Comparison of ENCODE assay signal across 9 mouse cellular contexts in the genomic region with DNA sequence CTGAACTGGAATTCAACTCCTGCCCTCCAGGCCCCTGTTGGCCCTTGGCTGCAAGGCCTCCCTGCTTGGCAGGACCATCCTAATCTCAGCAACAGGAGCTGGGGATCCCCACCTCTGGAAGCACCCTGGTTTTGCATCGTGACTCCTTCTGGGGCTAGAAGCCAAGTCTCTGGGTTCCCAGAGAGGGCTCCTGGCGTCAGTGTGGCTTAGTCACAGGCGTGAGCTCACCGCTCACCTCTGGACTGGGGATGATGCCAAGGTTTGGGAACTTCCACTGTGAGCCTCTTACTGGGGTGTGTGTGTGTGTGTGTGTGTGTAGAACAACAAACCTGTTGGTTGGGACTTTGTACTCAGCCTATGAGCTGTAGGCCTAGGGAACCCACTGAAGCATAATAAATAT. TPM values are rescaled to one million over a fixed set of nuclear protein-coding genes. Genes with fewer than 3 reads are reported as not detected.
DNase-seq lines count a peak whose midpoint lies in the region; ATAC-seq lines count a peak whose summit lies in the region.
"Had no signal": no experiment of that assay in that cellular context is flagged by ENCODE, and none has a peak within 500 bp of the region (broad histone marks: within the 10 kb centered on the region; RNA-seq: fewer than 3 reads in every experiment).

No protein-coding gene starts in this region.

- no peak overlapping the region for H3K27ac ChIP-seq in liver, embryonic 16.5 days (ENCODE audit: low read length)
- H3K27ac ChIP-seq: hindbrain, embryonic 15.5 days had no signal

- peak; percentile 86 to 90 for DNase-seq in adrenal gland, adult (ENCODE audit: inconsistent age in 2 of 2, low spot score in 1 of 2)
- no peak for DNase-seq in adrenal gland, postnatal 4 days (ENCODE audit: low spot score in 2 of 2)
- DNase-seq in adrenal gland, postnatal 14 days = peak; percentile 81
- DNase-seq in heart, postnatal 25 days (ENCODE audit: low spot score) = peak; percentile 56
- DNase-seq in frontal cortex, postnatal 10 days (ENCODE audit: low spot score in 2 of 2) = no peak
- DNase-seq in embryo, embryonic 9.5 days (ENCODE audit: extremely low spot score) = no peak

- H3K4me2 ChIP-seq in liver, embryonic 16.5 days (ENCODE audit: low read depth, low read length) = no peak overlapping the region
- H3K4me2 ChIP-seq: hindbrain, embryonic 15.5 days had no signal

- H3K27me3 ChIP-seq in liver, embryonic 16.5 days (ENCODE audit: control insufficient read depth, insufficient read depth, low read depth, low read length) = peaks cover 3% of the 10 kb centered on the region
- H3K27me3 ChIP-seq: hindbrain, embryonic 15.5 days had no signal

- no peaks in the 10 kb centered on the region for H3K9me3 ChIP-seq in liver, embryonic 16.5 days (replicated peaks; ENCODE audit: control insufficient read depth, low read length)
- H3K9me3 ChIP-seq: hindbrain, embryonic 15.5 days had no signal

- no peaks in the 10 kb centered on the region for H3K4me1 ChIP-seq in liver, embryonic 16.5 days (ENCODE audit: control insufficient read depth, low read depth, low read length)

- WGBS in liver, embryonic 16.5 days (ENCODE audit: insufficient replicate concordance) = 60% methylated on average over 4 of the region's 4 CpGs

- ATAC-seq in liver, embryonic 16.5 days (ENCODE audit: low read depth) = peak; percentile 87
- no peak for ATAC-seq in cerebellum, adult (ENCODE audit: insufficient number of reproducible peaks, low FRiP score, low TSS enrichment)

- intact Hi-C loops in heart, postnatal 25 days (cut with DNase I) = loop anchor here (2.0 kb wide), 1 partner anchor 37 kb away; no protein-coding TSS in a partner anchor

- H3K36me3 ChIP-seq in liver, embryonic 16.5 days (ENCODE audit: control insufficient read depth, insufficient read depth) = no peaks in the 10 kb centered on the region
- H3K36me3 ChIP-seq: hindbrain, embryonic 15.5 days had no signal

- no peak overlapping the region for H3K9ac ChIP-seq in liver, embryonic 16.5 days (ENCODE audit: low read depth, low read length)
- H3K9ac ChIP-seq: hindbrain, embryonic 15.5 days had no signal

- H3K4me3 ChIP-seq in liver, embryonic 16.5 days (ENCODE audit: low read depth, low read length) = no peak overlapping the region
- H3K4me3 ChIP-seq: hindbrain, embryonic 15.5 days had no signal

RNA-seq across cellular contexts. Expression of a gene that starts 31.7 kb away (rescaled TPM):
- total RNA-seq in adrenal gland, postnatal 4 days (2021) = 10 to 100 TPM; 74.4 to 77.6 TPM
- 69.6 and 73.3 TPM in 2 replicates for total RNA-seq in adrenal gland, postnatal 14 days (2021)
- 10 to 100 TPM; 46.0 to 52.1 TPM for total RNA-seq in heart, postnatal 25 days (2021)
- 4.9 and 5.1 TPM in 2 replicates for polyA plus RNA-seq in liver, embryonic 16.5 days (2015; fragmentation: Nextera tagmentation; extraction: Ambion mirVana)

Comparison
In these comparisons a context has a peak if more than half of its experiments do, and no peak if none do; other contexts are left out.
1. DNase-seq: peak in adrenal gland, adult (2 of 2), adrenal gland, postnatal 14 days (single experiment) and heart, postnatal 25 days (single experiment); none in adrenal gland, postnatal 4 days (0 of 2), frontal cortex, postnatal 10 days (0 of 2) and embryo, embryonic 9.5 days (single experiment).